In the genomic region with DNA sequence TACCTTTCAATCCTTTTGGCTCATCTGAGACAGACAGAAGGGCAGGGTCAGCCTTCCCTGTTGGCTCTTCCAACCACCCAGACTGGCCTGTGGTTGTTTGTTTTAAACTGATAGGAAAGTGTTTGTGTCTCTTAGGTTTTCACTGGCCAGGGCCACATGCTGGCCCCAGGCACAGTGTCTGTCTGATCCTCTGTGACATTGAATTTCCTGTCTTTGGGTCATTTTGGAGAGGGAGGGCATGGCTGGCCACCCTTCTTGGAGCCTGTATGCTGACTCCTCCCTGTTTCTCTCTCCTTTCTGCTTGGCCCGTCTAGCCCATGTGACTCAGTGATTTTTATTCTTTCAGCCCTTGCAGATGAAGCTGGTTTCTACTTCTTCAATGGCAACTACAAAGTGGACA, we compare ENCODE assay signal across 27 mouse cellular contexts. TPM values are rescaled to one million over a fixed set of nuclear protein-coding genes. Genes with fewer than 3 reads are reported as not detected.
A peak's percentile ranks its signal among the peaks of the same experiment; 100 is the strongest.
DNase-seq lines count a peak whose midpoint lies in the region; ATAC-seq and TF ChIP-seq lines count a peak whose summit lies in the region.
"Had no signal": no experiment of that assay in that cellular context is flagged by ENCODE, and none has a peak within 500 bp of the region (broad histone marks: within the 10 kb centered on the region; RNA-seq: fewer than 3 reads in every experiment).

No protein-coding gene starts in this region.

- peak in 1 of 2 experiments; percentile 29 for DNase-seq in heart, adult 2 months
- no peak for DNase-seq in heart, embryonic 10.5 days (ENCODE audit: low spot score)
- DNase-seq in lung, embryonic 14.5 days = peak; percentile 23
- DNase-seq in lung, adult 2 months = no peak
- DNase-seq in lung, postnatal 4 days = peak; percentile 16 to 59
- no peak for DNase-seq in spleen, adult 12 weeks (ENCODE audit: low spot score)
- no peak for DNase-seq in frontal cortex, postnatal 36 days (ENCODE audit: low spot score in 2 of 2)
- DNase-seq: adrenal gland, postnatal 14 days; cerebellum, adult 8-10 months; cerebellum, postnatal 36 days; embryo, embryonic 11 days; gastrocnemius, postnatal 14 days; layer of hippocampus, adult 9-11 months had no signal

- no peaks in the 10 kb centered on the region for H3K79me2 ChIP-seq in heart, adult 2 months (replicated peaks; ENCODE audit: control insufficient read depth, insufficient read depth, low read length)

- intact Hi-C loops in heart, adult 2 months (cut with DNase I) = no loop called here

- ATAC-seq in lung, embryonic 14.5 days (ENCODE audit: insufficient read depth) = no peak
- ATAC-seq: CD4-positive, CD25-positive, alpha-beta regulatory T cell, adult 4 months; forebrain, embryonic 13.5 days had no signal

- H3K4me1 ChIP-seq in heart, adult 2 months (ENCODE audit: control insufficient read depth, insufficient read depth, low read length) = peaks cover 24% of the 10 kb centered on the region
- H3K4me1 ChIP-seq in heart, embryonic 10.5 days = peaks cover 53% of the 10 kb centered on the region
- peaks cover 35% of the 10 kb centered on the region for H3K4me1 ChIP-seq in lung, embryonic 14.5 days (ENCODE audit: insufficient read depth)
- H3K4me1 ChIP-seq in lung, adult 2 months (ENCODE audit: control insufficient read depth, insufficient read depth, low read length) = peaks cover 19% of the 10 kb centered on the region
- H3K4me1 ChIP-seq: forebrain, embryonic 13.5 days; liver, embryonic 15.5 days had no signal

- no peak for TF ChIP-seq EP300 in heart, adult 2 months (IDR thresholded peaks at IDR 0.05; ENCODE audit: insufficient read depth, low read depth, low read length)

- H3K9ac ChIP-seq in heart, adult 2 months (ENCODE audit: low read depth, low read length) = no peak overlapping the region
- H3K9ac ChIP-seq in lung, embryonic 14.5 days = no peak overlapping the region
- H3K9ac ChIP-seq: embryonic facial prominence, embryonic 13.5 days; forebrain, embryonic 13.5 days; hindbrain, embryonic 15.5 days; liver, embryonic 15.5 days; stomach, embryonic 15.5 days had no signal

- no peaks in the 10 kb centered on the region for H3K27me3 ChIP-seq in heart, adult 2 months (ENCODE audit: control insufficient read depth, insufficient read depth, low read length)
- peaks cover 6% of the 10 kb centered on the region; the same call in 1 of the 2 replicates for H3K27me3 ChIP-seq in heart, embryonic 10.5 days (ENCODE audit: insufficient read depth, poor library complexity, severe bottlenecking)
- H3K27me3 ChIP-seq in lung, embryonic 14.5 days (ENCODE audit: insufficient read depth, low read length) = no peaks in the 10 kb centered on the region
- H3K27me3 ChIP-seq: embryonic facial prominence, embryonic 13.5 days; forebrain, embryonic 13.5 days; hindbrain, embryonic 15.5 days; liver, embryonic 15.5 days; stomach, embryonic 15.5 days had no signal

- TF ChIP-seq POLR2A in heart, adult 2 months (IDR thresholded peaks at IDR 0.05; ENCODE audit: insufficient read depth, low read depth, low read length) = no peak
- TF ChIP-seq POLR2A in lung, adult 2 months (IDR thresholded peaks at IDR 0.05; ENCODE audit: borderline replicate concordance, extremely low read depth, low read depth, low read length) = no peak

- H3K9me3 ChIP-seq in heart, embryonic 10.5 days = no peaks in the 10 kb centered on the region
- no peaks in the 10 kb centered on the region for H3K9me3 ChIP-seq in lung, embryonic 14.5 days (ENCODE audit: low read depth, low read length)
- H3K9me3 ChIP-seq: embryonic facial prominence, embryonic 13.5 days; forebrain, embryonic 13.5 days; hindbrain, embryonic 15.5 days; liver, embryonic 15.5 days; stomach, embryonic 15.5 days had no signal

- H3K4me2 ChIP-seq in lung, embryonic 14.5 days = no peak overlapping the region
- H3K4me2 ChIP-seq: embryonic facial prominence, embryonic 13.5 days; forebrain, embryonic 13.5 days; hindbrain, embryonic 15.5 days; liver, embryonic 15.5 days; midbrain, embryonic 11.5 days; stomach, embryonic 15.5 days had no signal

- H3K36me3 ChIP-seq in heart, adult 2 months (ENCODE audit: control insufficient read depth, insufficient read depth, low read length) = no peaks in the 10 kb centered on the region
- H3K36me3 ChIP-seq in heart, embryonic 10.5 days = peaks cover 2% of the 10 kb centered on the region; the same call in 1 of the 2 replicates
- H3K36me3 ChIP-seq in lung, embryonic 14.5 days (ENCODE audit: insufficient read depth) = no peaks in the 10 kb centered on the region
- H3K36me3 ChIP-seq: embryonic facial prominence, embryonic 13.5 days; hindbrain, embryonic 15.5 days; liver, embryonic 15.5 days; stomach, embryonic 15.5 days had no signal

- TF ChIP-seq CTCF in heart, adult 2 months (IDR thresholded peaks at IDR 0.05) = no peak
- no peak for TF ChIP-seq CTCF in lung, embryonic 14.5 days (IDR thresholded peaks at IDR 0.05; ENCODE audit: low read depth)
- TF ChIP-seq CTCF in lung, adult 2 months (IDR thresholded peaks at IDR 0.05; ENCODE audit: insufficient read depth, low read length) = no peak

- H3K4me3 ChIP-seq in heart, adult 2 months = no peak overlapping the region
- H3K4me3 ChIP-seq in heart, embryonic 10.5 days = no peak overlapping the region
- H3K4me3 ChIP-seq in lung, embryonic 14.5 days (ENCODE audit: low read depth, low read length) = no peak overlapping the region
- no peak overlapping the region for H3K4me3 ChIP-seq in lung, adult 2 months (replicated peaks; ENCODE audit: extremely low read depth, low read depth, low read length)
- H3K4me3 ChIP-seq: embryonic facial prominence, embryonic 13.5 days; erythroblast, embryonic 14.5 days; forebrain, embryonic 13.5 days; hindbrain, embryonic 15.5 days; liver, embryonic 15.5 days; stomach, embryonic 15.5 days had no signal

- WGBS in heart, adult 2 months = 58% methylated on average over 1 of the region's 1 CpGs
- WGBS in heart, embryonic 10.5 days = 53% methylated on average over 1 of the region's 1 CpGs
- 38% methylated on average over 1 of the region's 1 CpGs for WGBS in lung, embryonic 14.5 days
- WGBS in lung, adult 2 months = 18% methylated on average over 1 of the region's 1 CpGs

- peak overlapping the region; percentile 76 for H3K27ac ChIP-seq in heart, adult 2 months
- H3K27ac ChIP-seq in heart, embryonic 10.5 days = no peak overlapping the region
- H3K27ac ChIP-seq in lung, embryonic 14.5 days (ENCODE audit: low read depth) = no peak overlapping the region
- H3K27ac ChIP-seq: embryonic facial prominence, embryonic 13.5 days; forebrain, embryonic 13.5 days; liver, embryonic 15.5 days had no signal

RNA-seq across cellular contexts. Expression of gene Adamtsl2, which starts 10.1 kb away (rescaled TPM):
- 10 to 100 TPM in 1 of 2 experiments, 1 to 10 TPM in 1; 9.2 to 18.9 TPM for total RNA-seq in heart, adult 2 months (2021)
- 27.0 and 38.7 TPM in 2 replicates for polyA plus RNA-seq in heart, adult 2 months (2012; rRNA removed)
- polyA plus RNA-seq in heart, embryonic 10.5 days (2016; fragmentation: Nextera tagmentation; extraction: Ambion mirVana) = 9.7 and 13.5 TPM in 2 replicates
- polyA plus RNA-seq in lung, embryonic 14.5 days (2014; fragmentation: Nextera tagmentation; extraction: Ambion mirVana) = 19.2 and 21.0 TPM in 2 replicates
- 50.7 and 73.0 TPM in 2 replicates for polyA plus RNA-seq in lung, adult 2 months (2012; rRNA removed)
- total RNA-seq: hematopoietic stem cell, adult 5-6 weeks; megakaryocyte progenitor cell, adult 5-6 weeks had no signal
- polyA plus RNA-seq: erythroblast, embryonic 14.5 days had no signal

RNA-seq across cellular contexts. Expression of gene Mymk, which starts 17.3 kb away (rescaled TPM):
- not detected for total RNA-seq in heart, adult 2 months (2021)
- polyA plus RNA-seq in heart, adult 2 months (2012; rRNA removed) = 0.10 TPM in 1 of 2 replicates, not detected in the other
- polyA plus RNA-seq in heart, embryonic 10.5 days (2016; fragmentation: Nextera tagmentation; extraction: Ambion mirVana) = 0.09 TPM in 1 of 2 replicates, not detected in the other
- 0.17 and 0.18 TPM in 2 replicates for polyA plus RNA-seq in lung, embryonic 14.5 days (2014; fragmentation: Nextera tagmentation; extraction: Ambion mirVana)
- polyA plus RNA-seq in lung, adult 2 months (2012; rRNA removed) = 0.19 and 0.32 TPM in 2 replicates
- total RNA-seq: adrenal gland, postnatal 14 days; heart, adult 18-20 months; hematopoietic stem cell, adult 5-6 weeks; megakaryocyte progenitor cell, adult 5-6 weeks had no signal
- polyA plus RNA-seq: CD4-positive, CD25-positive, alpha-beta regulatory T cell, adult 4 months; erythroblast, embryonic 14.5 days; forebrain, embryonic 13.5 days; intestine, embryonic 14.5 days; midbrain, embryonic 11.5 days had no signal

RNA-seq across cellular contexts. Expression of gene Fam163b, which starts 53.1 kb away (rescaled TPM):
- under 1 TPM; 0.44 to 0.77 TPM for total RNA-seq in heart, adult 2 months (2021)
- 1.1 and 1.4 TPM in 2 replicates for polyA plus RNA-seq in heart, adult 2 months (2012; rRNA removed)
- 0.25 and 0.39 TPM in 2 replicates for polyA plus RNA-seq in heart, embryonic 10.5 days (2016; fragmentation: Nextera tagmentation; extraction: Ambion mirVana)
- polyA plus RNA-seq in lung, embryonic 14.5 days (2014; fragmentation: Nextera tagmentation; extraction: Ambion mirVana) = 0.61 and 0.70 TPM in 2 replicates
- 0.03 and 0.04 TPM in 2 replicates for polyA plus RNA-seq in lung, adult 2 months (2012; rRNA removed)
- total RNA-seq: hematopoietic stem cell, adult 5-6 weeks; megakaryocyte progenitor cell, adult 5-6 weeks had no signal
- polyA plus RNA-seq: CD4-positive, CD25-positive, alpha-beta regulatory T cell, adult 4 months; erythroblast, embryonic 14.5 days; kidney, embryonic 14.5 days; liver, embryonic 15.5 days; spleen, adult 2 months had no signal

Comparison
In these comparisons a context has a peak if more than half of its experiments do, and no peak if none do; other contexts are left out.
1. DNase-seq: peak in lung, embryonic 14.5 days (single experiment) and lung, postnatal 4 days (2 of 2); none in heart, embryonic 10.5 days (single experiment), lung, adult 2 months (single experiment), spleen, adult 12 weeks (single experiment) and frontal cortex, postnatal 36 days (0 of 2).